Mouse (Mus musculus) lung, adult 18-20 months (tissue): Measurements from ENCODE around the gene Ak5.

ENCODE experiments used
- DNase-seq, 2 experiments: peaks; one replicate each; pipeline ENCODE4 v3.0.0; 2022; ENCODE audit warnings: mixed read lengths in 2 of 2

Ak5 gene

GRCm38 (mm10) chr3:152561708-152562107 is 106.5 kb downstream of the Ak5 start:
- no peak for DNase-seq

DNA sequence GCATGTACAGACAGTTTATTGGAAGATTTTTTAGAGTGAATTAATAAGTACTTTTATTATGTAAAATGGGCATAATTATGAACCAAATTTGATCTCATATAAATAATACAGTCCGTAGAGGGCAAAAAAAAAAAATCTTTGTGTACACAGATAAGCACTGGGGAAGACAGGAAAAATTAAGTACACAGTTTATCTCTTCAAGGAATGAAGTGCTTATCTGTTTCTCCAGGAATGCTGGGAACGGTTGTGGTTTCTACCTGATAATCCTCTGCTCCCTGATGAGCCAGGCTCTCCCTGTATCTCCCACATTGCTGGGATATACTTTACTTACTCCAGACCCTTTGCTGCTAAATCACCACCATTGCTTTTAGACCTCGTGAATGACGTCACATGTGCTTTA is 108.9 kb downstream of the Ak5 start:
- DNase-seq, result no peak

- no peak for DNase-seq
Observed at GRCm38 (mm10) chr3:152558106-152558505, 110.1 kb downstream of the Ak5 start.

GRCm38 (mm10) chr3:152557659-152558058 is 110.5 kb downstream of the Ak5 start:
- DNase-seq, result peak in 1 of 2 experiments; percentile 3

DNA sequence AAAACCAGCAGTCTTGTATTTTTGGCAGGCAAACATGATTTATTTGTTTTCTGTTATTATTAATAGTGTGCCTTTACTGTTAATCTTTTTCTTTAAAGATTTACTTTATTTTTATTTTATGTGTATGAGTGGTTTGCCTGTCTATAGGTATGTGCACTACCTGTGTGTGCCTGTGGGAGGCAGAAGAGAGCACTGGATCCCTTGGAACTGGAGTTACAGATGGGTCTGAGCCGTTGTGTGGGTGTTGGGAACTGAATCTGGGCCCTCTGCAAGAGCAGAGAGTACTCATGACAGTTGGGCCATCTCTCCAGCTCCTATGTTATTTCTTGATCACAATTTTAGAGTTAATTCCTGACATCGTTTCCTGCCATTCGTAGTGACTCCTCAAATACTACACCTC is 111.2 kb downstream of the Ak5 start:
- no peak for DNase-seq

GRCm38 (mm10) chr3:152556435-152556834 is 111.7 kb downstream of the Ak5 start:
- DNase-seq, result no peak

DNA sequence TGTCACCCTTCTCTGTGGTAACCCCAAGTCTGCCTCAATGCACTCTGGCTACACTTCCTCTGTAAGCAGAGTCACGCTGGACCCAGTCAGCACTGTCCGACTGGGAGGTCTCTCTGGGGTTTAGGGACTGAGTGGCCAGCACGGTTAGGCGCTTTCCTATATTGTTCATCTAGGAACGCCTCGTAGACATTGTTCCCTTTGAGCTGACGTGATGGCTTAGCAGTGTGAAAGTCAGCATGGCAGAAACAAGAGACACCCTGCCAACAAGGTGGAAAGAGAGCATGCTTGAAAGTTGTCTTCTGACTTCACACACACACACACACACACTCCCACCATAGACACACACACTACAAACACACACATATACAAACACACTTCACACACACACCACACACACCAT is 112.9 kb downstream of the Ak5 start:
- DNase-seq, result no peak

DNA sequence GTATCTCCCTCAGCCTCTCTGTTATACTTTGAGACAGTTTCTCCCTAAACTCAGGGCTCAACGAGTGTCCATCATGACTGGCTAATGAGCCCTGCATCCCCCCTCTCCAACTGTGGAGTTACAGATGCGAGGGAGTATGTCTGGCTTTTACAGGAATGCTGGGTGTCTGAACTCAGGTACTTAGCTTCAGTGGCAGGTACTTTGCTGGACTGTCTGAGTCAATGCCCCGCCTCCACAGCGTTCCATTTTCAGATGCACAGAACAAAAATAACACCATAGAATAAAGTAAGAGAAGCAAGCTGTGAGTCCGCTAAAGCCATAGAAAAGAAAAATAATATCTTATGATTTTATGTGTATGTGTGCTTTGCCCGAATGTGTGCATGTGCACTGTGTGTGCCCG is 113.8 kb downstream of the Ak5 start:
- no peak for DNase-seq

- no peak for DNase-seq
Observed at GRCm38 (mm10) chr3:152552641-152553040, 115.5 kb downstream of the Ak5 start.

GRCm38 (mm10) chr3:152550528-152551115 is 117.5 kb downstream of the Ak5 start:
- DNase-seq, result no peak

DNA sequence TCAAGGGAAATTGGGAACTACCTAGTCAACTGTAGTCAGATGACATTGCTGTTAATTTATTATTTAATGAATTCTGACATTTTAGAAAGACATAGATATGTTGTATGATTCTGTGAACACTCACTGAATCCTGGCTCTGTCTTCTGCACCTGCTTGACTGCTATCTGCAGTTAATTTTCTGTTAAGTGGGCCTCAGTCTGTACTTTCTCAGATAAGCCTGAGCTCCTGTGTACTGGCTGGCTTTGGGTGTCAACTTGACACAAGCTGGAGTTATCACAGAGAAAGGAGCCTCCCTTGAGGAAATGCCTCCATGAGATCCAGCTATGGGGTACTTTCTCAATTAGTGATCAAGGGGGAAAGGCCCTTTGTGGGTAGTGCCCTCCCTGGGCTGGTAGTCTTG is 118.1 kb downstream of the Ak5 start:
- DNase-seq, result no peak

- no peak for DNase-seq
Observed at GRCm38 (mm10) chr3:152544921-152545320, 123.2 kb downstream of the Ak5 start.

- no peak for DNase-seq
Observed at GRCm38 (mm10) chr3:152542298-152542697, 125.9 kb downstream of the Ak5 start.

GRCm38 (mm10) chr3:152530344-152530743 is 137.8 kb downstream of the Ak5 start:
- no peak for DNase-seq

DNA sequence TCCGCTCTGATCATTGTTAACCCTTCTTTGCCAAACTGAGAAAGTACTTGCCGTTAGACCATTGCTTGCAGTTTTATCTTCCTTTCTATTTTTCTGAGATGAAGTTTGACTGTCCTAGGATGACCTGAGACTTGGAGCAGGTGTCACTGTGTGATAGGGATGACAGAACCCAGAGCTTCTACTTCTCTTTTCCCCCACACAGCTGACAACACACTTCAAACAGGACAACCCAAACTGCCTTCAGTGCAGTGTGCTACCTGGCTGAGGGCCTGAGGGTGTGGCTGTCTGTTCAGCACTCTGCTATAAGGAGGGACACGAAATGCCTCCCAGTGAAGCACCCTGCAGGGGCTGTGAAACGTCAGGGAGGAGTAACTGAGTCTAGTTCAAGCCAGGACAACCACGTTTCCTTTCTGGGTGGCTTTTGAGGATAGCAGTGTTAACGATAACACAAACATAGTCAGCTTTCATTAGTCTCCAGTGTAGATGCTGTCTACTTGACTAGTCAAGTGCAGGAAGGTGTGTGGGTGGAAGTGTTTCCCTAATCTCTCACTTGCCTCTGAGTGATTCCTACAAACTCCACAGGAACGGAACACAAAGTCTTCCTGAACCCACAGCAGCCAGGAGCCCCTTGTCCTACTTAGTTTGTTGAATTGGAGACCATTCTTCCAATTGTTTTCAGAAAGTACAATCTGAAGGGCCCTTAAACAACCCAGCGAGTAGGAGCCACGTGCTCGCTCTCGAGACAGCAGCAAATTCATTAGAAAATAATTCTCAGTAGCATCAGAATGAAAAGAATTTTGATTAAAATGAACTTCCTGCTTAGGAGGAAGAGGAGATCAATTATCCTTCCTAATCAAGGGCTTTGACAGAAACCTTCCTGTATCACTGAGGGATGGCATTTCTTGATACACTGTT is 138.8 kb downstream of the Ak5 start:
- DNase-seq, result peak in 1 of 2 experiments; percentile 18

DNA sequence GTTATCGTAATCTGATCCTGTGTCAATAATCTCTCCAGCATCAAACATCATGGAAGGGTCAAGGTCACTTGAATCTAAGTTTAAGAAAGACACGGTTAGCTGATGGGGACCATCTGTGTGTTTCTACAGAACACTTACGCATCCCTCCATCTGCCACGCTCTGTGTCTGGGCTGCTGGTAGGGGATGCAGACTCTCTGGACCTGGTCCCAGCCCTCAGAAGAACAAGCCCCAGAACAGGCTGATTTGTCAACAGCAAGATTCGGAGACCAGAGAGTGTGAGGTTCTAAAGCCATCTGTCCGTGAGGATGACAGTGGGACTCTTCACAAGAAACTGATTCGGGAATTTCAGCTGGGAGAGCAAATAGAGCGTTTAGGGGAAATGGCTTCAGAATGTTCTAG is 141.4 kb downstream of the Ak5 start:
- DNase-seq, result no peak

DNA sequence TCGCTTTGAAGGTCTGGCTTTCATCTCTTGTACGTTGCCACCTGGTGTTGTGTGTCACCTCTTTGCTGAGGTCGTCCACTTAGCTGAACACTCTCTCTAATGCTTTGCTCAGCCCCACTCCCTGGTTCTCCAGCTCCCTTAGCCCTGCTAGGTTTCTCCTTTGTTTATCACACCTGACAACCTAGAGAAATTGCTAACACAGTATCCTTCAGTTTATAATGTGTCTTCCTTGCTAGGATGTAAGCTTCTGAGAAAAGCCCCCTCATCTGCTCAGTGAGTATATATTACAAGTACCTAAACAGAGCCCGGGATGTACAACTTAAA is 144.9 kb downstream of the Ak5 start:
- no peak for DNase-seq

GRCm38 (mm10) chr3:152522634-152523314 is 145.4 kb downstream of the Ak5 start:
- no peak for DNase-seq

GRCm38 (mm10) chr3:152521054-152521453 is 147.1 kb downstream of the Ak5 start:
- DNase-seq, result no peak

GRCm38 (mm10) chr3:152520074-152520473 is 148.1 kb downstream of the Ak5 start:
- DNase-seq, result no peak

GRCm38 (mm10) chr3:152519556-152519955 is 148.6 kb downstream of the Ak5 start:
- peak in 1 of 2 experiments; percentile 5 for DNase-seq

- DNase-seq, result no peak
Observed at GRCm38 (mm10) chr3:152516569-152516968, 151.6 kb downstream of the Ak5 start.

DNA sequence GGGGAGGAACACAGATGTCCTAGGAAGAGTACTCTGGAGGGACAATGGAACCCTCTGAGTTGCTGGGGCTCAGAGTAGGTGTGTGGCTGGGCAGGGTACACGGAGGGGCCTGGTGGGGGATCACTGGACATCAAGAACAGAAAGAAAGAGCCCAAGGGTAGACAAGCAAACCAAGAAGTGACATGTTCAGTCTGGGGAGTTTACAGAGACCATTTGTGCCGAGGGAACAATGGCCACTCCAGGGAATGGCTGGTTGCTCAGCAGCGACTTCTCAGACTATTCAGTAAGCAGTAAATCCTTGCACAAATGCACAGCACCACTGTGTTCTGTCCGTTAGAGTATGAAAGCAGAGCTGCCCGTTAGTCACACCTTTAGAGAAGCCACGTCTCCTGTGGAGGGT is 152.2 kb downstream of the Ak5 start:
- no peak for DNase-seq

GRCm38 (mm10) chr3:152512517-152512916 is 155.6 kb downstream of the Ak5 start:
- no peak for DNase-seq
